Comparison of ENCODE assay signal across 9 mouse cellular contexts in genomic region chr1:155091842-155092800, GRCm38 (mm10). TPM values are rescaled to one million over a fixed set of nuclear protein-coding genes. Genes with fewer than 3 reads are reported as not detected.
DNase-seq lines count a peak whose midpoint lies in the region; ATAC-seq and TF ChIP-seq lines count a peak whose summit lies in the region.
"Had no signal": no experiment of that assay in that cellular context is flagged by ENCODE, and none has a peak within 500 bp of the region (broad histone marks: within the 10 kb centered on the region; RNA-seq: fewer than 3 reads in every experiment).

No protein-coding gene starts in this region.

- H3K27me3 ChIP-seq in intestine, embryonic 16.5 days (replicated peaks; ENCODE audit: control insufficient read depth, insufficient read depth, low read length) = no peaks in the 10 kb centered on the region
- H3K27me3 ChIP-seq in lung, postnatal 0 days (replicated peaks; ENCODE audit: insufficient read depth, low read length) = no peaks in the 10 kb centered on the region

- no peaks in the 10 kb centered on the region for H3K9me3 ChIP-seq in intestine, embryonic 16.5 days (ENCODE audit: control insufficient read depth, low read length)
- H3K9me3 ChIP-seq in lung, postnatal 0 days (ENCODE audit: low read length) = no peaks in the 10 kb centered on the region

- ATAC-seq in intestine, embryonic 16.5 days = 0 out of 2 replicates have a peak, but pooled peaks have one; percentile 34
- peak; percentile 14; the same call in 1 of the 2 replicates for ATAC-seq in lung, postnatal 0 days

- H3K4me3 ChIP-seq in gastrocnemius, adult 2 months = peak overlapping the region; percentile 32
- no peak overlapping the region for H3K4me3 ChIP-seq in intestine, embryonic 16.5 days (ENCODE audit: low read length)
- H3K4me3 ChIP-seq in lung, postnatal 0 days (ENCODE audit: low read depth, low read length) = no peak overlapping the region

- H3K27ac ChIP-seq in gastrocnemius, adult 2 months = peak overlapping the region; percentile 81
- peak overlapping the region; percentile 79 for H3K27ac ChIP-seq in intestine, embryonic 16.5 days (ENCODE audit: low read length)
- peak overlapping the region; percentile 72 for H3K27ac ChIP-seq in lung, postnatal 0 days (ENCODE audit: low read length)

- H3K9ac ChIP-seq in intestine, embryonic 16.5 days (ENCODE audit: low read depth, low read length) = no peak overlapping the region
- no peak overlapping the region for H3K9ac ChIP-seq in lung, postnatal 0 days (replicated peaks; ENCODE audit: low read depth)

- no peak for TF ChIP-seq CTCF in gastrocnemius, adult 2 months (IDR thresholded peaks at IDR 0.05)
- no peak for TF ChIP-seq CTCF in lung, postnatal 0 days (IDR thresholded peaks at IDR 0.05)

- no peak overlapping the region for H3K4me2 ChIP-seq in intestine, embryonic 16.5 days (ENCODE audit: low read depth, low read length)
- no peak overlapping the region for H3K4me2 ChIP-seq in lung, postnatal 0 days (replicated peaks; ENCODE audit: low read depth, low read length)

- no peak for TF ChIP-seq EP300 in lung, postnatal 0 days (IDR thresholded peaks at IDR 0.05)

- DNase-seq in embryo, embryonic 11 days = peak; percentile 64
- no peak for DNase-seq in embryo, embryonic 10.5 days (ENCODE audit: low spot score)
- DNase-seq in NIH3T3 (ENCODE audit: low read depth) = peak; percentile 96
- peak; percentile 75 for DNase-seq in gastrocnemius, adult 2 months
- DNase-seq in lung, postnatal 0 days (ENCODE audit: low spot score) = peak; percentile 65
- peak; percentile 74 for DNase-seq in right cerebral cortex, adult 18-20 months
- no peak for DNase-seq in thymus, postnatal 14 days

- WGBS in intestine, embryonic 16.5 days = 30% methylated on average over 14 of the region's 14 CpGs
- 23% methylated on average over 14 of the region's 14 CpGs for WGBS in lung, postnatal 0 days

- intact Hi-C loops in gastrocnemius, adult 2 months (cut with DNase I) = no loop called here

- H3K36me3 ChIP-seq in intestine, embryonic 16.5 days (ENCODE audit: control insufficient read depth, insufficient read depth, low read length) = no peaks in the 10 kb centered on the region
- H3K36me3 ChIP-seq in lung, postnatal 0 days (ENCODE audit: insufficient read depth, low read length) = no peaks in the 10 kb centered on the region

- peaks cover 45% of the 10 kb centered on the region for H3K4me1 ChIP-seq in intestine, embryonic 16.5 days (ENCODE audit: control insufficient read depth, insufficient read depth, low read length)
- peaks cover 41% of the 10 kb centered on the region for H3K4me1 ChIP-seq in lung, postnatal 0 days (ENCODE audit: insufficient read depth, low read depth, low read length)

RNA-seq across cellular contexts. Expression of gene Ier5, which starts 7.3 kb away (rescaled TPM):
- total RNA-seq in gastrocnemius, adult 2 months (2021) = 1 to 10 TPM; 4.6 to 4.7 TPM
- polyA plus RNA-seq in intestine, embryonic 16.5 days (2015; fragmentation: Nextera tagmentation; extraction: Ambion mirVana) = 2.0 and 2.6 TPM in 2 replicates
- 10.9 and 15.3 TPM in 2 replicates for polyA plus RNA-seq in lung, postnatal 0 days (2015; fragmentation: Nextera tagmentation; extraction: Ambion mirVana)

RNA-seq across cellular contexts. Expression of gene Mr1, which starts 54.5 kb away (rescaled TPM):
- total RNA-seq in gastrocnemius, adult 2 months (2021) = 10 to 100 TPM in 1 of 2 experiments, 1 to 10 TPM in 1; 10.0 to 11.1 TPM
- 4.6 and 5.2 TPM in 2 replicates for polyA plus RNA-seq in intestine, embryonic 16.5 days (2015; fragmentation: Nextera tagmentation; extraction: Ambion mirVana)
- polyA plus RNA-seq in lung, postnatal 0 days (2015; fragmentation: Nextera tagmentation; extraction: Ambion mirVana) = 10.5 and 13.2 TPM in 2 replicates
- total RNA-seq: ES-E14 had no signal

Comparison
In these comparisons a context has a peak if more than half of its experiments do, and no peak if none do; other contexts are left out.
1. DNase-seq: peak in embryo, embryonic 11 days (single experiment), NIH3T3 (single experiment), gastrocnemius, adult 2 months (single experiment), lung, postnatal 0 days (single experiment) and right cerebral cortex, adult 18-20 months (single experiment); none in embryo, embryonic 10.5 days (single experiment) and thymus, postnatal 14 days (single experiment).
2. Peak in every context shown above with its lines, with median percentiles within 50 percentile points of each other: H3K27ac ChIP-seq.